Mouse (Mus musculus) bone marrow macrophage, adult 2 months (primary cell): ENCODE measurements at regions not wholly inside any gene's neighbourhood (a gene's known extent, or its start where the extent isn't known, plus 50 kb on each side); places are given as distances from the start of the nearest gene placed in this dataset.

Source experiments
- CTCF ChIP-seq: IDR thresholded peaks from 2 replicates; pipeline ENCODE4 v1.5.1; 2012; ENCODE audit warnings: low read depth, mild to moderate bottlenecking, low read length, moderate library complexity
- POLR2A ChIP-seq: IDR thresholded peaks from 2 replicates; pipeline ENCODE4 v1.6.1; 2012; ENCODE audit warnings: mild to moderate bottlenecking, low read depth, low read length, borderline replicate concordance

GRCm38 (mm10) chr12:55983128-55983527 lies 147.0 kb downstream of the Brms1l start:
- TF ChIP-seq POLR2A (no peak), CTCF (no peak)
